Comparison of ENCODE assay signal across 8 mouse cellular contexts in the genomic region with DNA sequence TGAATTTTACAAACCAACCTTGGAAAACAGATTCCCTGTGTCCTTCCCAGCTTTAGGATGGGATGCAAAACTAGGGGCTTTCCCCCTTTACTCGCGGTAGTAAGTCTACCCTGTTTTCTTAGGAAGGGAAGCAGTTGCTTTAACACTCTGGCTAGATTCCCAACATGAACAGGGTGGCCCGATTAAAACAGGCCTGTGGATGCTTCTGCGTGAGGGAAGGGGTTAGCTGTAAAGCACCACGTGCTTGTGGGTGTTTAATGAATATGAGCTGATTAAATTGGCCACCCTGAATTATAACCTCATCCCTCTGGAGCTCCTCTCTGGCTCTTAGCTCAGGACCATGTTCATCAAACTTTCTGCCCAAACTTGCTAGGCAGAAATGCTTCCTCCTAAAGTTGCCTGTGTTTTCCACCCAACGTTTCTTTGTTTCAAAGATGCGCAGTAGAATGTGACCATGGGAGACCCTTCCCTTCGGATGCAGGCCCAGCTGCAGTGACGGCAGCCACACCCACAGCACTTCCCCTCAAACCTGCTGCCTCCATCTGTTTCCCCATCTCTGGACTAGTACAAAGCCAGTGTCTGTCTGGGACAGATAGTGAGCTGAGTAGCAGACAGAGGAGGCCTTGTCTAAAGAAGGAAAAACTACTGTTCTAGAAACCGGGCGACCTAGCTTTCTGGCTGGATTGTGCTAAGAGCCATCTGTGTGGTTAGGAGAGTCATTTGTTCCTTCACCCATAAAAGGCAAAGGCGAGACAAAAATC.
DNase-seq lines count a peak whose midpoint lies in the region; ATAC-seq lines count a peak whose summit lies in the region.

No protein-coding gene starts in this region.

- H3K36me3 ChIP-seq in midbrain, embryonic 10.5 days = peaks cover 20% of the 10 kb centered on the region
- no peaks in the 10 kb centered on the region for H3K36me3 ChIP-seq in midbrain, embryonic 16.5 days (ENCODE audit: control insufficient read depth, insufficient read depth, low read length)
- no peaks in the 10 kb centered on the region; the same call in 1 of the 2 replicates for H3K36me3 ChIP-seq in embryonic facial prominence, embryonic 15.5 days
- no peaks in the 10 kb centered on the region for H3K36me3 ChIP-seq in hindbrain, embryonic 15.5 days
- H3K36me3 ChIP-seq in neural tube, embryonic 15.5 days = no peaks in the 10 kb centered on the region

- no peak overlapping the region for H3K4me2 ChIP-seq in midbrain, embryonic 16.5 days (ENCODE audit: low read length)
- H3K4me2 ChIP-seq in embryonic facial prominence, embryonic 15.5 days (replicated peaks) = no peak overlapping the region
- H3K4me2 ChIP-seq in hindbrain, embryonic 15.5 days = no peak overlapping the region
- H3K4me2 ChIP-seq in neural tube, embryonic 15.5 days = no peak overlapping the region

- H3K27ac ChIP-seq in midbrain, embryonic 10.5 days (replicated peaks) = peak overlapping the region; percentile 71
- no peak overlapping the region for H3K27ac ChIP-seq in midbrain, embryonic 16.5 days (ENCODE audit: low read length)
- peak overlapping the region; percentile 61 for H3K27ac ChIP-seq in embryonic facial prominence, embryonic 15.5 days (replicated peaks)
- H3K27ac ChIP-seq in hindbrain, embryonic 15.5 days (replicated peaks) = peak overlapping the region; percentile 31
- H3K27ac ChIP-seq in neural tube, embryonic 15.5 days (replicated peaks) = peak overlapping the region; percentile 63

- ATAC-seq in midbrain, embryonic 16.5 days = no peak
- ATAC-seq in embryonic facial prominence, embryonic 15.5 days (ENCODE audit: insufficient number of reproducible peaks, low FRiP score, low TSS enrichment, low read depth) = no peak
- ATAC-seq in hindbrain, embryonic 15.5 days (ENCODE audit: low FRiP score, low read depth) = peak; percentile 59
- ATAC-seq in neural tube, embryonic 15.5 days (ENCODE audit: low FRiP score) = no peak

- DNase-seq in midbrain, embryonic 10.5 days (ENCODE audit: low spot score) = no peak
- DNase-seq in adipocyte (ENCODE audit: low spot score) = no peak
- no peak for DNase-seq in left cerebral cortex, adult 9 months (ENCODE audit: low spot score in 2 of 2)
- DNase-seq in thymus, postnatal 36 days = no peak

- H3K9ac ChIP-seq in midbrain, embryonic 16.5 days (ENCODE audit: low read depth, low read length) = no peak overlapping the region
- no peak overlapping the region for H3K9ac ChIP-seq in embryonic facial prominence, embryonic 15.5 days
- no peak overlapping the region for H3K9ac ChIP-seq in hindbrain, embryonic 15.5 days
- H3K9ac ChIP-seq in neural tube, embryonic 15.5 days (replicated peaks) = no peak overlapping the region

- no peaks in the 10 kb centered on the region for H3K27me3 ChIP-seq in midbrain, embryonic 10.5 days (ENCODE audit: low read depth, poor library complexity, severe bottlenecking)
- no peaks in the 10 kb centered on the region for H3K27me3 ChIP-seq in midbrain, embryonic 16.5 days (ENCODE audit: control insufficient read depth, insufficient read depth, low read depth, low read length)
- H3K27me3 ChIP-seq in embryonic facial prominence, embryonic 15.5 days = no peaks in the 10 kb centered on the region
- no peaks in the 10 kb centered on the region for H3K27me3 ChIP-seq in hindbrain, embryonic 15.5 days
- H3K27me3 ChIP-seq in neural tube, embryonic 15.5 days (replicated peaks) = no peaks in the 10 kb centered on the region

- WGBS in midbrain, embryonic 10.5 days = 76% methylated on average over 12 of the region's 12 CpGs
- WGBS in midbrain, embryonic 16.5 days = 55% methylated on average over 12 of the region's 12 CpGs
- 35% methylated on average over 12 of the region's 12 CpGs for WGBS in embryonic facial prominence, embryonic 15.5 days
- 49% methylated on average over 12 of the region's 12 CpGs for WGBS in hindbrain, embryonic 15.5 days
- WGBS in neural tube, embryonic 15.5 days = 43% methylated on average over 12 of the region's 12 CpGs

- peaks cover 18% of the 10 kb centered on the region for H3K9me3 ChIP-seq in midbrain, embryonic 10.5 days (replicated peaks)
- H3K9me3 ChIP-seq in midbrain, embryonic 16.5 days (replicated peaks; ENCODE audit: control insufficient read depth, low read length, poor library complexity, severe bottlenecking) = peaks cover 14% of the 10 kb centered on the region
- peaks cover 6% of the 10 kb centered on the region for H3K9me3 ChIP-seq in embryonic facial prominence, embryonic 15.5 days (replicated peaks)
- H3K9me3 ChIP-seq in hindbrain, embryonic 15.5 days = no peaks in the 10 kb centered on the region; the same call in 1 of the 2 replicates
- H3K9me3 ChIP-seq in neural tube, embryonic 15.5 days (replicated peaks) = peaks cover 2% of the 10 kb centered on the region; the same call in 1 of the 2 replicates

- peaks cover 37% of the 10 kb centered on the region for H3K4me1 ChIP-seq in midbrain, embryonic 10.5 days
- H3K4me1 ChIP-seq in midbrain, embryonic 16.5 days (ENCODE audit: control insufficient read depth, insufficient read depth, low read length) = no peaks in the 10 kb centered on the region
- peaks cover 23% of the 10 kb centered on the region for H3K4me1 ChIP-seq in embryonic facial prominence, embryonic 15.5 days
- H3K4me1 ChIP-seq in hindbrain, embryonic 15.5 days (replicated peaks) = peaks cover 8% of the 10 kb centered on the region; the same call in 1 of the 2 replicates
- peaks cover 25% of the 10 kb centered on the region for H3K4me1 ChIP-seq in neural tube, embryonic 15.5 days

- no peak overlapping the region for H3K4me3 ChIP-seq in midbrain, embryonic 10.5 days
- H3K4me3 ChIP-seq in midbrain, embryonic 16.5 days (ENCODE audit: low read depth, low read length) = no peak overlapping the region
- no peak overlapping the region for H3K4me3 ChIP-seq in embryonic facial prominence, embryonic 15.5 days (replicated peaks)
- no peak overlapping the region for H3K4me3 ChIP-seq in hindbrain, embryonic 15.5 days
- no peak overlapping the region for H3K4me3 ChIP-seq in neural tube, embryonic 15.5 days (replicated peaks)
